Mouse (Mus musculus) cerebellum, adult 2 months (tissue): ENCODE measurements around the gene Faxc.

Experiments
- CTCF ChIP-seq: fragments of 200-500 bp; IDR thresholded peaks from 2 replicates; pipeline ENCODE4 v1.5.1; 2011; ENCODE audit warnings: low read depth, mild to moderate bottlenecking, control low read depth, low read length, moderate library complexity, borderline replicate concordance; ENCODE audit not compliant: insufficient read depth
- POLR2A ChIP-seq: fragments of 200-500 bp; IDR thresholded peaks from 2 replicates; pipeline ENCODE4 v1.6.1; 2011; ENCODE audit warnings: low read length, control low read depth, borderline replicate concordance; ENCODE audit not compliant: insufficient read depth

DNA sequence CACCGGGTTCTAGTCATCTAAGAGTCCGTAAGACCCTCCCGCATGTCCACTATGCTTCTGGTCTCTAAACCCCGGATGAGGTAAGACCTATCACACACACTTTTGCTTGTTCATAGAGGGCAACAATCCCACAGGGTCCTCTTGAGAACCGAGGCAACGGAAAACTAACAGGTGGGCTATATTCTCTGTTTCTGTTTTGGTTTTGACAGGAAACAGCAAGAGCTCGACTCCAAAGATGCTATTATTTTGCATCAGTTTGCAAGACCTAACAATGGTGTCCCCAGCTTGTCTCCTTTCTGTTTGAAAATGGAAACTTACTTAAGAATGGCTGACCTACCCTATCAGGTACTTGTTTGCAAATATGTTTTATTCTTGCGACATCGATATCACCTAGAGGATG lies 5.3 kb downstream of the Faxc start:
- TF ChIP-seq CTCF, result no peak
- TF ChIP-seq POLR2A, result no peak
